Mouse (Mus musculus) G1E (cell line): ENCODE results near the gene Acaa1b. TPM values are rescaled to one million over a fixed set of nuclear protein-coding genes. Genes with fewer than 3 reads are reported as not detected.

ENCODE experiments used
- ATAC-seq: 2 replicates; pipeline ENCODE4 v1.8.0; 2016; ENCODE audit warnings: mild to moderate bottlenecking; ENCODE audit not compliant: insufficient number of reproducible peaks, poor library complexity, low FRiP score, severe bottlenecking; ENCODE audit errors: extremely low read depth
- DNase-seq: peaks from one replicate; pipeline ENCODE4 v3.0.0; 2012; ENCODE audit warnings: low spot score
- H3K27me3 ChIP-seq: 2 replicates; pipeline ENCODE4 v1.6.1; 2012; ENCODE audit warnings: mild to moderate bottlenecking, low read length, inconsistent platforms; ENCODE audit not compliant: insufficient read depth
- H3K36me3 ChIP-seq: replicated peaks from 2 replicates; pipeline ENCODE3; 2012; ENCODE audit warnings: mild to moderate bottlenecking, inconsistent platforms
- H3K4me1 ChIP-seq: 2 replicates; pipeline ENCODE4 v1.6.1; 2012; ENCODE audit warnings: low read depth, low read length, inconsistent platforms, mixed read lengths; ENCODE audit not compliant: insufficient read depth
- H3K4me3 ChIP-seq: 2 replicates; pipeline ENCODE4 v1.5.1; 2012; ENCODE audit warnings: low read depth, mild to moderate bottlenecking, inconsistent platforms, low read length, moderate library complexity, mixed read lengths
- H3K9me3 ChIP-seq: replicated peaks from 2 replicates; pipeline ENCODE4 v1.6.1; 2012; ENCODE audit warnings: inconsistent platforms
- CTCF ChIP-seq: IDR thresholded peaks from 2 replicates; pipeline ENCODE4 v1.5.1; 2012; ENCODE audit warnings: low read depth, low read length, inconsistent platforms, mixed read lengths
- GATA1 ChIP-seq: IDR thresholded peaks from 2 replicates; pipeline ENCODE4 v1.6.1; 2012; ENCODE audit warnings: borderline replicate concordance, low read length, inconsistent platforms, mixed read lengths
- GATA2 ChIP-seq: IDR thresholded peaks from 2 replicates; pipeline ENCODE4 v1.6.1; 2012; ENCODE audit warnings: low read depth, low read length, inconsistent platforms, borderline replicate concordance
- POLR2AphosphoS5 ChIP-seq: IDR thresholded peaks from 2 replicates; pipeline ENCODE4 v1.6.1; 2012; ENCODE audit warnings: low read depth, low read length, inconsistent platforms; ENCODE audit not compliant: insufficient replicate concordance
- TAL1 ChIP-seq: conservative IDR thresholded peaks from 2 replicates; pipeline ENCODE4 v1.6.1; 2012; ENCODE audit warnings: low read depth, low read length, inconsistent platforms, mixed read lengths
- polyA plus RNA-seq: library from polyadenylated mRNA; stranded (reverse); fragments of >175 nt; gene quantifications from 2 replicates; pipeline ENCODE4 v1.2.3, GENCODE M21; 2012
- total RNA-seq, 2 experiments: library from RNA; stranded (forward) in 1 of 2; stranded (reverse) in 1 of 2; fragments of 200-1000 nt in 1 of 2; fragments of >200 nt in 1 of 2; fragmentation: Nextera tagmentation in 1 of 2; gene quantifications; 2 replicates each; pipeline ENCODE4 v1.2.3; 2014 to 2017

The Acaa1b gene
- total and polyA plus RNA-seq, 3 experiments, result not detected

DNA sequence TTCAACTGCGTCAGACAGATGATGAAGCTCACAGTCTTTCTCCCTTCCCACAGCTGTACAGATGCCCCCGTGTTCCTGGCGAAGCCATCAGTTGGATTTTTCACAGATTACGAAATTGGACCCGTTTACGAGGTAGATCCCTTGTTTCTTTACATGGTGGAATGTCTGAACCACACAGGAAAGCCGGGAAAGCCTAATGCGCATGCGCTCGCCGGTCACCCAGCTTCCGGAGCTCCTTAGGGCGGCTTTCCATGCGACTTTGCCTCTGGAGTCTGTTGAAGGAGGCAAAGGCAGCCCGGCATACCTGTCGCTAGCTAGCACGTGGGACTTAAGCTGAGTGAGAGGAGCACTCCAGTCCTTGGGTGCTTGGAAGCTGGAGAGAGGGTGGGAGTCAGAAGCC is 42.0 kb downstream of the Acaa1b start:
- TF ChIP-seq CTCF (no peak), POLR2AphosphoS5 (no peak), GATA1 (no peak), GATA2 (no peak), TAL1 (no peak)
- DNase-seq (no peak), ATAC-seq (no peak)
- Histone ChIP-seq H3K27me3 (no peaks in the 10 kb centered on the region), H3K36me3 (no peaks in the 10 kb centered on the region), H3K4me3 (no peak overlapping the region), H3K9me3 (peaks cover 80% of the 10 kb centered on the region), H3K4me1 (no peaks in the 10 kb centered on the region)

DNA sequence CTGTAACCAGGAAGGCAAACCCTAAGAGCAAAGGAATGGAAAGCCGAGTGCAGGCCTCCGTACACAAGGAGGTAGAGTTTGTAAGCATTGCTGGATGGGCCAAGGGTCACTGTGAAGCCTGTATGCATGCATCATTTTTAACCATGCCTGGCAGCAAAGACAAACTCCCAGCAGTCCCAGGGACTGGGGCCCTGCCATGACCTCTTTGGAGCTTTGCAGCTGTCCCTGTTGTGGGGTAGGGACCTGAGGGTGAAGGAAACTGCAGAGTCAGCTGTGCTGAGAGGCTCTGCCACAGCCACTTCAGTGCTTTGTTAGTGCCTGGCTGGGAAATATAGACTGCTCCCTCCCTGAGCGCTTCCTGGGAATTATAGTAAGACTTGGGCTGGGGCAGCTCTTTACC is 46.3 kb downstream of the Acaa1b start:
- DNase-seq (no peak), ATAC-seq (no peak)
- Histone ChIP-seq H3K4me1 (no peaks in the 10 kb centered on the region), H3K9me3 (peaks cover 68% of the 10 kb centered on the region), H3K36me3 (no peaks in the 10 kb centered on the region), H3K27me3 (no peaks in the 10 kb centered on the region), H3K4me3 (no peak overlapping the region)
- no peak for TF ChIP-seq GATA2
- no peak for TF ChIP-seq POLR2AphosphoS5
- TF ChIP-seq TAL1, result no peak
- no peak for TF ChIP-seq CTCF
- no peak for TF ChIP-seq GATA1

DNA sequence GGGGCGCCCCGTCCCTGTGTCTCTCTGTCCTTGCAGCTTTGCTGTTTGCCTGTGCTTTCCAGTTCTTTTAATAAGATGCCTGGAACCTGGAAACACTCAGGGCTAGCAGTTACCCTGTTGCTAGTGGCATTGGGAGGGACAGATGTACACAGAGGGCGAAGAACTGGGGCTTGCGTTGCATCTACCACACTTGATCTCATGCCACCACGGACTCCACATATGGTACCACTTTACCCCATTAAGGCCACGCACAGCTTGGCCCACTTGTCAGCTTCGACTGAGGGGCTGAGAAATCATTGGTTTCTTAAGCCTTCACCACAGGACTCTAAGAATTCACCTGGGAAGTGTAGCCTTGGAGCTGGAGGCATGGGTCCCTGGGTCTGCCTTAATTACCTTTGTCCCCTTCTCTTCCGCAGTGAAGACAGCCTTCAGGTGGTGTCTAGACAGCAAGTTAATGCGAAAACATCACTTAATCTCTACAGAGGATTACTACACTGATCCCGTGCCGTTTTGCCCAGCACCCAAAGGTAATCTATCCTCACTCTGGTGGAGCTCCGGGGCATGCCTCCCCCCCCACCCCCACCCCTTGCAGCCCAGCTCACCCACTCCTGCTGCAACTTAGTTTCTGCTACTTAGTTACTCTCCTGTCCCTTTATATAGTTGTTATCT is 47.1 kb downstream of the Acaa1b start:
- ATAC-seq (no peak), DNase-seq (no peak)
- no peaks in the 10 kb centered on the region for H3K36me3 ChIP-seq
- TF ChIP-seq GATA2 (no peak), CTCF (no peak), GATA1 (no peak), TAL1 (no peak), POLR2AphosphoS5 (no peak)
- peaks cover 70% of the 10 kb centered on the region for H3K9me3 ChIP-seq
- H3K4me1 ChIP-seq, result no peaks in the 10 kb centered on the region
- H3K27me3 ChIP-seq, result no peaks in the 10 kb centered on the region
- H3K4me3 ChIP-seq, result no peak overlapping the region

DNA sequence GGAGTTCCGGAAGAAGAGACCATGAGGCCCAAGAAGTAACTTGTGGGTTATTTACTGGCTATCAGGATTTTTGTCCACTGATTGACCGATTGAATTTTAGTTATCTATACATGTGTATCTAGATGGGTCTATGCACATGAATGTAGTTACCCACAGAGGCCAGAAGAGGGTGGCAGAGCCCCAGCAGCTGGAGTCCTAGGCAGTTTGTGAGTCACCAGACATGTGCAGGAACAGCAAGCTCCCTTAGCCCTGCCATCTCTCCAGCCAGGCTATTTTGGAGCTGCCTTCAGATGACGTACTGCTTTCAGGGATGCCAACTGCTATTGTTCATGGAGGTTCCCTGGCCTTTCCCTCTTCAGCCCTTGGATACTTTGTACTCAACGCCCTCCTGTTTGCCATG is 49.3 kb downstream of the Acaa1b start:
- Histone ChIP-seq H3K4me1 (no peaks in the 10 kb centered on the region), H3K27me3 (no peaks in the 10 kb centered on the region; the same call in 1 of the 2 replicates), H3K4me3 (no peak overlapping the region), H3K9me3 (peaks cover 79% of the 10 kb centered on the region), H3K36me3 (no peaks in the 10 kb centered on the region)
- TF ChIP-seq GATA2, result no peak
- TF ChIP-seq GATA1, result no peak
- no peak for TF ChIP-seq TAL1
- TF ChIP-seq POLR2AphosphoS5, result no peak
- no peak for TF ChIP-seq CTCF
- DNase-seq, result no peak
- no peak for ATAC-seq

- TF ChIP-seq TAL1 (no peak), POLR2AphosphoS5 (no peak), CTCF (no peak), GATA2 (no peak), GATA1 (no peak)
- DNase-seq (no peak), ATAC-seq (no peak)
- Histone ChIP-seq H3K4me1 (no peaks in the 10 kb centered on the region), H3K4me3 (no peak overlapping the region; the same call in 1 of the 2 replicates), H3K36me3 (no peaks in the 10 kb centered on the region), H3K9me3 (peaks cover 71% of the 10 kb centered on the region), H3K27me3 (no peaks in the 10 kb centered on the region; the same call in 1 of the 2 replicates)
Observed at GRCm38 (mm10) chr9:119102783-119103113, 54.1 kb downstream of the Acaa1b start.

- TF ChIP-seq CTCF (no peak), POLR2AphosphoS5 (no peak), TAL1 (no peak), GATA2 (no peak), GATA1 (no peak)
- H3K27me3 ChIP-seq, result no peaks in the 10 kb centered on the region; the same call in 1 of the 2 replicates
- peaks cover 73% of the 10 kb centered on the region for H3K9me3 ChIP-seq
- DNase-seq, result no peak
- no peak within 1 kb of the TSS; the same call in 1 of the 2 replicates for H3K4me3 ChIP-seq
- no peaks in the 10 kb centered on the region for H3K36me3 ChIP-seq
- no peak for ATAC-seq
- H3K4me1 ChIP-seq, result no peaks in the 10 kb centered on the region
Observed at GRCm38 (mm10) chr9:119101992-119102782, 54.7 kb downstream of the Acaa1b start, which contains the start of gene Dlec1. Gene Dlec1 (plus strand): TSS chr9:119102478.
